Mouse (Mus musculus) retina, embryonic 14.5 days (tissue): ENCODE measurements around the gene Derl3.
"Not testable (repeated sequence)": the region's sequence is repeated elsewhere in the genome, so short reads cannot be mapped to it uniquely, and the experiment has no call there.

Experiments used
- DNase-seq: peaks from one replicate; pipeline ENCODE4 v3.0.0-alpha.2; 2015; ENCODE audit warnings: low spot score

Gene Derl3

GRCm38 (mm10) chr10:75893089-75893750 lies at the start of gene Derl3:
TSS of gene Derl3 (plus strand) at chr10:75893413.
- DNase-seq = peak; percentile 94

GRCm38 (mm10) chr10:75843898-75844297 lies 49.3 kb upstream of the Derl3 start:
- not testable (repeated sequence) for DNase-seq

- no peak for DNase-seq
These were observed 48.4 kb upstream of the Derl3 start for GRCm38 (mm10) chr10:75844800-75845199.

GRCm38 (mm10) chr10:75845306-75845930 lies 47.8 kb upstream of the Derl3 start:
- no peak for DNase-seq

GRCm38 (mm10) chr10:75848382-75848781 lies 44.8 kb upstream of the Derl3 start:
- no peak for DNase-seq

GRCm38 (mm10) chr10:75851076-75851475 lies 42.1 kb upstream of the Derl3 start:
- no peak for DNase-seq

- DNase-seq = no peak
These were observed 41.5 kb upstream of the Derl3 start for GRCm38 (mm10) chr10:75851681-75852080.

GRCm38 (mm10) chr10:75852539-75853125 lies 40.6 kb upstream of the Derl3 start:
- no peak for DNase-seq

GRCm38 (mm10) chr10:75853452-75853851 lies 39.8 kb upstream of the Derl3 start:
- DNase-seq = peak; percentile 91

GRCm38 (mm10) chr10:75854096-75854495 lies 39.1 kb upstream of the Derl3 start:
- DNase-seq = no peak

GRCm38 (mm10) chr10:75854791-75855190 lies 38.4 kb upstream of the Derl3 start:
- DNase-seq = no peak

GRCm38 (mm10) chr10:75855416-75855981 lies 37.7 kb upstream of the Derl3 start:
- DNase-seq = no peak

GRCm38 (mm10) chr10:75856155-75856907 lies 36.9 kb upstream of the Derl3 start:
- no peak for DNase-seq

GRCm38 (mm10) chr10:75856976-75857375 lies 36.2 kb upstream of the Derl3 start:
- DNase-seq = no peak

- DNase-seq = no peak
These were observed 35.6 kb upstream of the Derl3 start for GRCm38 (mm10) chr10:75857598-75857997.

GRCm38 (mm10) chr10:75859107-75859746 lies 34.0 kb upstream of the Derl3 start:
- peak; percentile 75 for DNase-seq

GRCm38 (mm10) chr10:75859786-75860470 lies 33.3 kb upstream of the Derl3 start, which contains the start of gene Mif:
TSS of gene Mif (minus strand) at chr10:75860240.
- DNase-seq = peak; percentile 96

GRCm38 (mm10) chr10:75860746-75861145 lies 32.5 kb upstream of the Derl3 start:
- DNase-seq = no peak

- no peak for DNase-seq
These were observed 31.6 kb upstream of the Derl3 start for GRCm38 (mm10) chr10:75861587-75861986.

- DNase-seq = no peak
These were observed 20.9 kb upstream of the Derl3 start for GRCm38 (mm10) chr10:75872025-75872914.
